Mouse (Mus musculus) heart, adult 9 months (tissue): Measurements from ENCODE around the gene Fem1a.
A peak's percentile ranks its signal among the peaks of the same experiment; 100 is the strongest.
"Not testable (repeated sequence)": the region's sequence is repeated elsewhere in the genome, so short reads cannot be mapped to it uniquely, and the experiment has no call there.

ENCODE experiments used
- DNase-seq, 2 experiments: peaks; one replicate each; pipeline ENCODE4 v3.0.0; 2022; ENCODE audit warnings: low spot score in 2 of 2

Fem1a gene

GRCm38 (mm10) chr17:56255429-56255828 lies 1.2 kb upstream of the Fem1a start:
- DNase-seq = no peak

- peak; percentile 96 to 98 for DNase-seq
These were observed 759 bp upstream of the Fem1a start for GRCm38 (mm10) chr17:56255863-56256238.

- no peak for DNase-seq
These were observed 728 bp downstream of the Fem1a start for GRCm38 (mm10) chr17:56257181-56257894.

GRCm38 (mm10) chr17:56258269-56258668 lies 1.7 kb downstream of the Fem1a start:
- DNase-seq = not testable (repeated sequence)

GRCm38 (mm10) chr17:56258812-56259211 lies 2.2 kb downstream of the Fem1a start:
- not testable (repeated sequence) for DNase-seq

GRCm38 (mm10) chr17:56259301-56260037 lies 2.9 kb downstream of the Fem1a start:
- DNase-seq = no peak

- DNase-seq = peak; percentile 76 to 77
These were observed 4.6 kb downstream of the Fem1a start for GRCm38 (mm10) chr17:56261166-56261565.

- DNase-seq = peak in 1 of 2 experiments; percentile 62
These were observed 6.1 kb downstream of the Fem1a start for GRCm38 (mm10) chr17:56262645-56263094.

GRCm38 (mm10) chr17:56264020-56264419 lies 7.4 kb downstream of the Fem1a start:
- DNase-seq = peak; percentile 64 to 76

- DNase-seq = no peak
These were observed 8.4 kb downstream of the Fem1a start for GRCm38 (mm10) chr17:56265011-56265410.

- DNase-seq = no peak
These were observed 9.3 kb downstream of the Fem1a start for GRCm38 (mm10) chr17:56265869-56266268.

GRCm38 (mm10) chr17:56266271-56266670 lies 9.7 kb downstream of the Fem1a start:
- no peak for DNase-seq

- DNase-seq = peak; percentile 82 to 85
These were observed 12.6 kb downstream of the Fem1a start for GRCm38 (mm10) chr17:56269153-56269630.

GRCm38 (mm10) chr17:56269741-56270140 lies 13.1 kb downstream of the Fem1a start:
- DNase-seq = no peak

- no peak for DNase-seq
These were observed 15.1 kb downstream of the Fem1a start for GRCm38 (mm10) chr17:56271609-56272253.

GRCm38 (mm10) chr17:56272644-56273043 lies 16.0 kb downstream of the Fem1a start:
- no peak for DNase-seq

- DNase-seq = no peak
These were observed 16.9 kb downstream of the Fem1a start for GRCm38 (mm10) chr17:56273482-56273881.

GRCm38 (mm10) chr17:56273986-56274385 lies 17.4 kb downstream of the Fem1a start:
- DNase-seq = no peak

- DNase-seq = peak; percentile 62 to 66
These were observed 19.4 kb downstream of the Fem1a start for GRCm38 (mm10) chr17:56275842-56276480.

GRCm38 (mm10) chr17:56276643-56277566 lies 20.3 kb downstream of the Fem1a start, which contains the start of gene Ticam1:
Ticam1 (minus strand) TSS chr17:56276786.
- peak; percentile 96 to 97 for DNase-seq

- DNase-seq = no peak
These were observed 20.9 kb downstream of the Fem1a start for GRCm38 (mm10) chr17:56277567-56277893.
